Mouse (Mus musculus) NIH3T3 (cell line): ENCODE results near the gene Pidd1.
A peak's percentile ranks its signal among the peaks of the same experiment; 100 is the strongest.

ENCODE experiments used
- DNase-seq: peaks from one replicate; pipeline ENCODE4 v3.0.0-alpha.2; 2012; ENCODE audit warnings: low read depth

The Pidd1 gene

DNA sequence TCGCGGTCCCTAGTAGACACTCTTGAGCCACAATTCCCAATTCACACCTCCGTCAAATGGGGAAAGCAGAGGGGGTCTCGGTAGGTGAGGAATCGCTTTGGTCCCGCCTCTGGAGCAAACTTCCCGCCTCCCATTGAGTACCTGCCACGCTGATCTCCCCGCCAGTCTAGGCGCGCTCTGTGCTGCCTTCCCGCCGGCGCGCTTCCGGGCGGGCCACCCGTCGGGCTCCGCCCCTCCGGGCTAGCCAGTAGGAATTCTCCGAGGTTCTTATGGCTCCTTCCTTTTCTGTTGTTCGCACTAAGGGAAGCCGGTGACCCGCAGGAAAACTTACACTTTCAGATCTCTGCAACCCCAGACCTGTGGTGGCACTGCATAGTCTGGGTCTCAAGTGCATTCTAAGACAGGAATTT, at the start of gene Pidd1:
Pidd1 (minus strand) TSS at position 198 of the 410 bp plus-strand sequence.
- peak; percentile 83 for DNase-seq

DNA sequence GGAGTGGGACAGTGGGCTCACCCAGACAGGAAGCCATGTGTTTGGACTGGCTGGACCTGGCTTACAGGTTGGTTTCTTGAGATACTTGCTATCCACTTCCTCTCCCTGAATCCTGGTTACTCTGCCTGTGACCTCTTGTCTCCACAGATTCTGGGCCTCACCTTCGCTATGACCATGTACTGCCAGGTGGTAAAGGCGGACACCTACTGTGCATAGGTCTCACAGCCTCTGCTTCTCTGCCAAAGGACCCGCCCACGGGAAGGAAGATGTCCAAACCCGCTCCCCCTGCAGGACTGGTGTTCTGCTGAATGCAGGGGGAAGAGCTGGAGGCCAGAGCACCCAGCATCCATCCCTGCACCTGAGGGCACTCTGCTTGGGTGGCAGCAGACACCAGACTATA, 48.9 kb upstream of the Pidd1 start:
- no peak for DNase-seq

GRCm38 (mm10) chr7:141491151-141491550, 47.3 kb upstream of the Pidd1 start:
- DNase-seq, result peak; percentile 32

DNA sequence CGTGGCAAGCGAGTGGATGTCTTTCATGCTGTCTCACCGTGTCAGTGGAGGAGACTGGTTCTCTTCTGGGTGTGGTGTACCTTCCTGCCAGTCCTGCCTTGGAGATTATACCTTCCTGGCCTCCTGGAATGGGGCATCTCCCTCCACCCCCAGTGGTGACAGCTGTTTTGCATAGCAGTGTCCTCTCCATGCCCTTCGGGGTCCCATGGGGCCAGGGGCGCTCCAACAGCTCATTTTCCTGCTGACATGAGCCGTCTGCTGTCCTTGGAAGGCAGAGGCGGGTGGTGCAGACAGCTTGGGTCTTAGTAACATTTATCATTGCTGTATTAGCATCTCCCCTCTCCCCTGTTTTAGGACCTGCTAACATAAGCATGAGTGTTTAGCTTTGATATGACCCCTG, 43.3 kb upstream of the Pidd1 start:
- DNase-seq, result no peak

DNA sequence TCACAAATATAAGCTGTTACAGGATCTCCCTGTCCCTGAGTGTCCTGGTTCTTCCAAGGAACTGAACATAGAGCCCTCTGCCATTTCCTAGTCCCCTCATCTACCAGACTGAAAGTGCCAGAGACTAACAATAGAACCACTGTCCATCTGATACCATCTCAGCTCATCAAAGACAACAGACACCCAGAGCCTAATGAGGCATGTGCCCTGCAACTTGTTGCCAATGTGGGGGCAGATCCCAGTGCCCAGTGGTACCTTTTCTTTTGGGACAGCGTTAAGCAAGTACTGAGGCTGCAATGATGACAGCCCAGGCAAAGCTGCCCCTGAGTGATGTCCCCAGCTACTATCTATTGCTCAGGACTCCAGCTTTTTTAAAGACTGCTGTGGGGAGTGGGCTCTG, 42.4 kb upstream of the Pidd1 start:
- no peak for DNase-seq

GRCm38 (mm10) chr7:141485606-141486005, 41.8 kb upstream of the Pidd1 start:
- no peak for DNase-seq

DNA sequence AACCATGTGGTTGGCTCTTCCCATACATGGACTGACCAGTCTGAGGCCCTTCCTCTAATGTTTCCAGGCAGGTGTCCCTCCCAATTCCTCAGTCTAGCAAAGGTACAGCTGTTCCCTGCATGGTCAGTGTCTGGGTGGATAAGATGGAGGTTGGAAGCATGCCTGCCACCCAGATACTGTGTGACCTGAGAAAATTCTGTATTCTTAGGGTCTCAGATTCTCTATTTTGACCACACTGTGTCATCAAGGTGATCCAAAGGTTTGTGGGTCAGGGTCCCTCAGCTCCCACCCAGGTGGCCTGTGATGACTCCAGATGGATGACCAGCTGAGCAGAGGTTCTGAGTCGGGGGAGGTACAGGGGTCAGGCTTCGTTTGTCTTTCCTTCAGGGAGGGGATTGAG, 41.4 kb upstream of the Pidd1 start:
- no peak for DNase-seq

GRCm38 (mm10) chr7:141484186-141485120, 40.6 kb upstream of the Pidd1 start:
- no peak for DNase-seq

- DNase-seq, result no peak
Measured at GRCm38 (mm10) chr7:141483114-141483653, 39.4 kb upstream of the Pidd1 start.

DNA sequence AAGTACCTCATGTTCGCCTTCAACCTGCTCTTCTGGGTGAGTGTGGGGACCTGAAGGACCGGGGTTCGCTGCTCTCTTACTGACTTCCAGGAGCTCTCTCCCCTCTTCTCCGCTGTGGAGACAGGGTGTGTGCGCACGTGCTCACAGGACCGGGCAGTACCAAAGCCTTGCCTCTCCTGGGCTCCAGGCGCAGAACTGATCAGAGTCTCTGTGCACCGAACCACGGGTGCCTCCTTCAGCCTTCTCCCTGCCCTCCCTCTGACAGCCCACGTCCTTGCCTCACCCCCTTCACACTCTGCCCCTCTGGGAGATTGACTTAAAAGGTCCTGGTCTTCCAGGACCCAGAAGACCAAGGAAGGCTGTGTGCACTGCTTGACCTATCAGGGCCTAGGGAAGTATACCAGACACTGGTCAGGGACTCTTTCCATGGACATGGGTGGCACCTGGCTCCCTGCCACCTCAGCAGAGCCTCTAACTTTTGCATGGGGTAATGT, 38.8 kb upstream of the Pidd1 start:
- no peak for DNase-seq

DNA sequence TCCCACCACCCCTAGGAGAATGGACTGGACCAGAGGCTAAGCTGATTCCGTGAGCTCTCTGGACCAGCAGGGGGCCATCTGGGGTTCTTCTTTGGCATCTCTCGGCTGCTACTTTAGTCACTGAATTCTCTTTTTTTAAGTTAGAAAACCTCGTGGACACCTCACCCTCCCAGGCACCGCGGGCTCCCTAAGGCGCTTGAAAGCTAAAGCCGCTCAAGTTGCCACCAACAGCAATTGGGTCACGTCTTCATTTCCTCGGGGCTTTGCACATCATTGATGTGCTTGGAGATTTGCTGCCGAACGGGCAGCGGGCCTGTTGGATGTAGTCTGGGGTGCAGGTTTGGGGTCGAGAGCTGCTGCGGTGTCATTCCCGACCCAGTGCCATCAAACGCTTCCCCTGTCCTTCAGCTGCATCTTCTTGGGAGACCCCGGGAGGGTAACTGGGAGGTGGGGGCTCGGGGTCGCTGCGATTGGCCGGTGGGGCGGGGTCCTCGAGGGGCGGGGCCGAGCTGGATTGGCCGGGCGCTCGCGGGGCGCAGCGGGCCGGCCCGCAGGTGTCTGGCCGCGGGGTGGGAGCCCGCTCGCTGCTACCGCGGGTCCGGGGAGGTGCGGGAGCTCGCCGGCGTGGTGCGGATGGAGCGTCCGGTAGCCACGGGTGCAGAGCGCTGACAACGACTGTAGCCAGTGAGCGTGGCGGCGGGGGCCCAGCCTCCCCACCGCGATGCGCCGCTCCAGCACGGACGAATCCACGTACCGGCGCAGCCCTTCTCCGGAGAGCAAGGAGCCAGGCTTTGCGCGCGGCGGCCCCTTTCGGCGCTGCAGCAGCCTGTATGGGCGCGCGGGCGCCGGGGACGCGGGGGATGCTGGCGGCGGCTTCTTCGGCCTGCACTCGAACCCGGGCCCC, 37.9 kb upstream of the Pidd1 start:
- no peak for DNase-seq

- DNase-seq, result peak; percentile 77
Measured at GRCm38 (mm10) chr7:141480842-141481497, 37.1 kb upstream of the Pidd1 start.

GRCm38 (mm10) chr7:141478270-141478748, 34.5 kb upstream of the Pidd1 start:
- DNase-seq, result no peak

GRCm38 (mm10) chr7:141477578-141478269, 33.9 kb upstream of the Pidd1 start:
- DNase-seq, result peak; percentile 52

GRCm38 (mm10) chr7:141476981-141477370, 33.2 kb upstream of the Pidd1 start:
- peak; percentile 76 for DNase-seq

DNA sequence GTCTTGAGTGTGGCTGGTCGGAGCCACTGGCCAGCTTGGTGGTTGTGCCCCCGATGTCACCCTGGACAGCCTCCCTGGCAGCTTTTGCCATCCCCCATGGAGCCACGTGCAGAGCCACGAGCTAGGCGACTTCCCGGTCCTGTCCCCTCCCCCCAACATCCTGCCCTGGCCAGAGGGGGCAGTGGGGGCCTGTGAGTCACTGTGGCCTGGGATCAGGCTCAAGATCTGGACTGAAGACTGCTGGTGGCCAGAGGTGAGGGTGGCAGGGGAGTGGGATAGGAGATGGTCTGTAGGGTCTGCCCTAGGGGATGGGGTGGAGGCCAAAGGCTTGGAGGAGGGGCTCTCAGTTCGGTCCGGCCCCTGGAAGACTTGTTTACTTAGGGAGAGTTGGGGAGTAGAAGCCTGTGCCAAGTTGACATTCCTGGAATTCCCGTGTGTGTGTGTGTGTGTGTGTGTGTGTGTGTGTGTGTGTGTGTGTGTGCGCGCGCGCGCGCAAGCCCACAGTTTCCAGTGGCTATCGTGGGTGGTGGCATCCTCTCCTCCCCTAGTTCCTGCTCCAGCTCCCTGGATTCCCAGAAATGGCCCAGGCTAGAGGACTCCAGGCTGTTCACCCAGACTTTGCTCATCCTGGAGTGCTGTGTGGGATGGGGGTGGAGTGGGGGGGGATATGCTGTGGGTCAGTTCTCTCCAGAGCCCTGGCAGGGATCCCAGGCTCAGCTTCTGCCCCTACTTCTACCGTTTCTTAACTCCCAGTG, 32.6 kb upstream of the Pidd1 start:
- DNase-seq, result peak; percentile 91

DNA sequence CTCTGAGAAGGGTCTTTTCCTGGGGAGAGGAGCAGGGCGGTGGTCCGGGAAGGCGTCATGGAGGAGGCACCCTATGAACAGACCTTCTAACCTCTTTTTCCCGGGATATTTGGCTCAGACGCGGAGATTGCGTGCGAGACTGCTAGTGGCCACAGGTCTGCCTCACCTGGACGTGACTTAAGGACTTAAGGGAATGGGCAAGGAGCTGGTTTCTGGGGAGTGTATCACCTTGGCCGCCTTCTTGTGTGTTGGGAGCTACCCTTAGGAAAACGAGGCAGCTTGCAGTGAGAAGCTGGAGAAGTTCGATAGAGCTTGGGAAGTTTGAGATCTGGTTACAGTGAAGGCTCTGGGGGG, 32.0 kb upstream of the Pidd1 start:
- peak; percentile 33 for DNase-seq

DNA sequence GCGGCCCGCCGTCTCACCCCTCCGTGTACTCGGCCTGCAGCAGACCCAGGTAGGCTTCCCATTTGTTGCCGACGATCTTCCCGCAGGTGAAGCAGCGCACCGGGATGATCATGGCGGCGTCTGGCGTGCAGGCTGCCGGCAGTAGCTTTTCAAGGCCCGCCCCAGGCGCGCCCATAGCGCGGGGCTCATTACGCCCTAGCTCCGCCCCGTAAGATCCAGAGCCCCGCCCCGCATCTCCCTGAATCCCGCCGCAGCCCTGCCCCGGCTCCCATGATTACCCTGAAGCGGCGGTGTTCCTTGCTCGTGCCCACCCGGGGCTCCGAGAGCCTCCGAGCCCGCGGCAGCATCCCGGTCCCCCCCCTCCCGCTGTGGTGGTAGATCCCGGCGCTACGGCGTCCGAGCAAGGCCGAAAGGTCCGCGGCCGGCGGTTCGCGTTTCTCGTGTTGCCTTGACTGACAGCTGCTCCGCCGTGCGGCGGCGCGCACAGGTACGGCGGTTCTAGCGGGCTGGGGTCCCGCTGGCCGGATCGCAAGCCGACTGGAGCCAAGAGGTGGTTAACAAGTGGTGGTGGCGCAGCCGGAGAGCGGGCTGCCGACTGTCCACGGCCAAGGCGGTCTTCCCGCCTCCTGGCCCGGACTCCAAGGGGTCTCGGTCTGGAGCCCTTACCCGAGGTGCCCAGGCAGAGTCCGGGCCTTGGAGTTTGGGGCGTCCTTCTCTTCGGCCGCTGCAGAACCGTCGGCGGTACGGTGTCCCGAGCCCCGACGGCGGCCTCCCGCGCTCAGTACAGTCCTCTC, 31.4 kb upstream of the Pidd1 start, which contains the start of the genes Polr2l and Tspan4:
Polr2l (minus strand) TSS at position 122 of the 794 bp plus-strand sequence.
Tspan4 (plus strand) TSS at position 230 of the 794 bp plus-strand sequence.
- peak; percentile 88 for DNase-seq

DNA sequence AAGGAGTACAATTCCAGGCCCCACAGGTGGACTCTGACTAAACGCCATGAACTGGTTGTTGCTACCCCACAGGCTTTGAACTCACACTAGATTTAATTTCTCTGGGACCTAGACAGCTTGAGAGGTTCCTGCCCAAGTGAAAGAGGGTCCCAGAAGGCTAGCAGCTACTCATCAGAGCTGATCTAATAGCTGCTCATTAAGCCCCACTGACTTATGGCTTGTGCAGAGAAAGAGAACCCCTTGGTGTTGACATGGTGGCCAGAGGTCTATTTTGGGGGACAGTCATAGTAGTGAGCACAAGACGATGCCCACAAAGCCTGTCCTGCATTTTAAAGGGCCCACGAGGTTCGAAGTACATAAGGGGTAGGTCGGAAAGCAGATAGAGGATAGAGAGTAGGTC, 30.3 kb upstream of the Pidd1 start:
- DNase-seq, result no peak
